Mouse (Mus musculus) embryonic fibroblast, embryonic 13.5 days (primary cell): ENCODE results near the gene Pid1.

Source experiments
- CTCF ChIP-seq: IDR thresholded peaks from 2 replicates; pipeline ENCODE4 v1.5.1; 2011; ENCODE audit warnings: mild to moderate bottlenecking, control low read depth, low read length, moderate library complexity, borderline replicate concordance; ENCODE audit not compliant: insufficient read depth
- POLR2A ChIP-seq: IDR thresholded peaks from 2 replicates; pipeline ENCODE4 v1.6.1; 2011; ENCODE audit warnings: low read depth, mild to moderate bottlenecking, control low read depth, low read length, moderate library complexity

DNA sequence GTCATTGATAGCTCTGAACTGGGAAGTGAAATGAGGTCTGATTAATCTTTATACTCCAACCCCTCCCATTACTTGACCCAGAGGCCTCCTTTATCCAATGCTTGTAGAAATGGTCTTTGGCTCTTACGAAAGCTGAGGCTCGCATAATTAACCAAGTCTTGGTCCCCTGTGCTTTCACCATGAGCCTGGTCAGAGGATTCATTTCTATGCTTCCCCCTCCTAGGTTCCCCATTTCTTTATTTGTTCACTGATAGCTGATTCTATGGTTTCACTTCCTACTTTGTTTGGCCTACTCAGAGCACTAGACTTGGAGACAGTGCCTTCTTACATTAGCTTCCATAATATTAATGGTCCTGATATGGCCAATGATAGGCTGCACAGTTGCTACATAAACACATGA lies 13.7 kb downstream of the Pid1 start:
- no peak for TF ChIP-seq CTCF
- TF ChIP-seq POLR2A: no peak
